Mouse (Mus musculus) CH12.LX (cell line): ENCODE results near the gene Disp3. TPM values are rescaled to one million over a fixed set of nuclear protein-coding genes. Genes with fewer than 3 reads are reported as not detected.

ENCODE experiments used
- DNase-seq: peaks from one replicate; pipeline ENCODE4 v3.0.0-alpha.2; 2013; ENCODE audit errors: extremely low read depth
- H3K27ac ChIP-seq: 2 replicates; pipeline ENCODE4 v1.5.1; 2012; ENCODE audit warnings: low read depth, mild to moderate bottlenecking, control low read depth, moderate library complexity; ENCODE audit not compliant: insufficient read depth
- H3K27me3 ChIP-seq: replicated peaks from 2 replicates; pipeline ENCODE3; 2012; ENCODE audit warnings: inconsistent platforms
- H3K36me3 ChIP-seq, 2 experiments: replicated peaks in 1 of 2; 2 replicates each; pipeline versions ENCODE3 to v1.6.1; 2012; ENCODE audit warnings: inconsistent platforms in 1 of 2, low read length in 1 of 2, mild to moderate bottlenecking in 1 of 2, mixed read lengths in 1 of 2, moderate library complexity in 1 of 2; ENCODE audit not compliant: control insufficient read depth in 1 of 2, insufficient read depth in 1 of 2
- H3K4me1 ChIP-seq, 2 experiments: 2 replicates each; pipeline ENCODE4 v1.6.1; 2012; ENCODE audit warnings: inconsistent platforms in 1 of 2, moderate library complexity in 1 of 2; ENCODE audit not compliant: insufficient read depth in 2 of 2, control insufficient read depth in 1 of 2
- H3K4me2 ChIP-seq: 2 replicates; pipeline ENCODE4 v1.6.1; 2012; ENCODE audit warnings: low read depth, mild to moderate bottlenecking, control low read depth; ENCODE audit not compliant: poor library complexity, insufficient read depth, severe bottlenecking
- H3K4me3 ChIP-seq, 3 experiments: fragments of 150-350 bp in 1 of 3; sonication (generic) in 1 of 3; replicated peaks in 1 of 3; 2 replicates each; pipeline versions ENCODE3 to v1.5.1; 2011 to 2012; ENCODE audit warnings: low read depth in 2 of 3, low read length in 2 of 3, mild to moderate bottlenecking in 2 of 3, moderate library complexity in 2 of 3, control low read depth in 1 of 3, improper control_type of control experiment in 1 of 3, inconsistent platforms in 1 of 3, mixed read lengths in 1 of 3; ENCODE audit not compliant: poor library complexity in 1 of 3
- H3K79me2 ChIP-seq: replicated peaks from 2 replicates; pipeline ENCODE4 v1.6.1; 2012; ENCODE audit warnings: mild to moderate bottlenecking, moderate library complexity; ENCODE audit not compliant: control insufficient read depth, poor library complexity, insufficient read depth, severe bottlenecking; ENCODE audit errors: extremely low read depth
- H3K9ac ChIP-seq: 2 replicates; pipeline ENCODE4 v1.6.1; 2012; ENCODE audit warnings: low read depth, mild to moderate bottlenecking, control low read depth, moderate library complexity; ENCODE audit not compliant: insufficient read depth
- H3K9me3 ChIP-seq: replicated peaks from 2 replicates; pipeline ENCODE3; 2012; ENCODE audit warnings: low read length, inconsistent platforms, mixed read lengths
- BHLHE40 ChIP-seq: IDR thresholded peaks from 2 replicates; pipeline ENCODE4 v1.6.1; 2011; ENCODE audit warnings: mild to moderate bottlenecking, low read depth, low read length, improper control_type of control experiment
- CHD1 ChIP-seq: IDR thresholded peaks from 2 replicates; pipeline ENCODE4 v1.6.1; 2012; ENCODE audit warnings: low read depth, low read length, improper control_type of control experiment, inconsistent platforms
- CHD2 ChIP-seq: IDR thresholded peaks from 2 replicates; pipeline ENCODE4 v1.6.1; 2011; ENCODE audit warnings: low read length, improper control_type of control experiment
- CTCF ChIP-seq, 2 experiments: IDR thresholded peaks in 1 of 2; conservative IDR thresholded peaks in 1 of 2; 2 replicates each; pipeline ENCODE4 v1.5.1; 2011 to 2012; ENCODE audit warnings: low read depth in 2 of 2, low read length in 2 of 2, improper control_type of control experiment in 1 of 2, inconsistent platforms in 1 of 2, mild to moderate bottlenecking in 1 of 2, moderate library complexity in 1 of 2
- E2F4 ChIP-seq: IDR thresholded peaks from 2 replicates; pipeline ENCODE4 v1.6.1; 2011; ENCODE audit warnings: low read depth, low read length, improper control_type of control experiment; ENCODE audit not compliant: insufficient replicate concordance
- ETS1 ChIP-seq: conservative IDR thresholded peaks from 2 replicates; pipeline ENCODE4 v1.6.1; 2012; ENCODE audit warnings: low read depth, mild to moderate bottlenecking, inconsistent platforms, low read length, improper control_type of control experiment, moderate library complexity
- GABPA ChIP-seq: IDR thresholded peaks from 2 replicates; pipeline ENCODE4 v1.6.1; 2012; ENCODE audit warnings: low read depth, low read length, improper control_type of control experiment, inconsistent platforms; ENCODE audit not compliant: insufficient replicate concordance
- IRF4 ChIP-seq: IDR thresholded peaks from 2 replicates; pipeline ENCODE4 v1.6.1; 2014; ENCODE audit warnings: low read depth, mild to moderate bottlenecking, inconsistent platforms, low read length, improper control_type of control experiment
- MAX ChIP-seq: IDR thresholded peaks from 2 replicates; pipeline ENCODE4 v1.6.1; 2011; ENCODE audit warnings: low read length, improper control_type of control experiment
- MAZ ChIP-seq: IDR thresholded peaks from 2 replicates; pipeline ENCODE4 v1.6.1; 2012; ENCODE audit warnings: low read depth, mild to moderate bottlenecking, inconsistent platforms, low read length, improper control_type of control experiment, moderate library complexity
- NELFE ChIP-seq: IDR thresholded peaks from 2 replicates; pipeline ENCODE4 v1.6.1; 2011; ENCODE audit warnings: low read depth, low read length, improper control_type of control experiment
- PAX5 ChIP-seq: IDR thresholded peaks from 2 replicates; pipeline ENCODE4 v1.6.1; 2012; ENCODE audit warnings: low read length, inconsistent platforms, mixed read lengths
- RAD21 ChIP-seq: IDR thresholded peaks from 2 replicates; pipeline ENCODE4 v1.6.1; 2011; ENCODE audit warnings: low read depth, mild to moderate bottlenecking, low read length, improper control_type of control experiment, moderate library complexity
- USF2 ChIP-seq: conservative IDR thresholded peaks from 2 replicates; pipeline ENCODE4 v1.6.1; 2011; ENCODE audit warnings: low read depth, low read length, improper control_type of control experiment
- ZKSCAN1 ChIP-seq: IDR thresholded peaks from 2 replicates; pipeline ENCODE4 v1.6.1; 2012; ENCODE audit warnings: low read depth, inconsistent platforms, low read length, improper control_type of control experiment, borderline replicate concordance
- dilution Hi-C: fragments of 300-500 bp; cut with MboI; formaldehyde crosslinking; loops from 2 replicates; pipeline ENCODE4 v1.14.3; 2020; ENCODE audit warnings: low sequenced_read_pairs; ENCODE audit not compliant: extremely low pct_unique_long_range_greater_than_20kb, extremely low pct_ligation_motif_present
- in situ Hi-C: fragments of 300-500 bp; cut with MboI; formaldehyde crosslinking; loops from 3 replicates; pipeline ENCODE4 v1.14.3; 2019; ENCODE audit warnings: low sequenced_read_pairs, low pct_ligation_motif_present, low pct_unique_long_range_greater_than_20kb, mixed read lengths
- polyA plus RNA-seq: library from polyadenylated mRNA; unstranded; fragments of >175 nt; gene quantifications from 2 replicates; pipeline ENCODE4 v1.2.1, GENCODE M21; 2012; ENCODE audit warnings: low read depth; ENCODE audit not compliant: insufficient read length
- total RNA-seq, 2 experiments: library from RNA; depleted of rRNA; stranded (reverse); fragments of 300-350 nt in 1 of 2; fragments of >200 nt in 1 of 2; gene quantifications; 2 replicates each; pipeline ENCODE4 v1.2.3; 2012 to 2014

Gene Disp3
- total and polyA plus RNA-seq, 3 experiments = not detected

DNA sequence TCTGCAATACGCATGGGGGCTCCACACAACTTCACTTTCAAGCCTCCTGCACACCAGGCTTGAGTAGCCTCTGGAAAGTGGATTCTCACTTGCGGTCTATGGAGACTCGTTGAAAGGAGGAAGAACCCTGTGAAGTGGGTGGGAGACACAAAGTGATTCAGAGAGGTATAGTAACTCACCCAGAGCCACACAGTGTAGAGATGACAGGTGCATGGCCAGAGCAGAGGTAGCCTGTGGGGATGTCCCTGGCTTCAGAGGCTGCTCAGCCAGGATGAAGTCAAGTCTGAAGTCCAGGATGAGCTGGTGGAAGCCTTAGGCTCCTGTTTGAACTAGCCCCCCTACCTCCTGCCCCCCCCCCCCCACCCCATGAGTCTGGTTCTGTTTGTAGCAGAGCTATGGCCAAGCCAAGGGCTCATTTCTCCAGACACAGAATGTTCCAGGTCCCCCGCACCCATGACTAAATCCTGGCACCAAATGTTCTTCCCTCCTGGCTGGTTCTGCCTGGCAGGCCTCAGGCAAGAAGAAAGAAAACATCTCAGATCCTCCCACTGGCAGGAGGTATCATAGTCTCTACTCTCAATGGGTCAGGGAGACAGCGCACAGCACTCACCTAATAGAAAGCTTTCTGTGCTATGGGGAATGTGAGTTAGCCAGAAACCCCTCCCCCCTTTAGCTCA, 73.2 kb downstream of the Disp3 start:
- no peaks in the 10 kb centered on the region for H3K4me1 ChIP-seq
- H3K36me3 ChIP-seq = no peaks in the 10 kb centered on the region
- no peak overlapping the region for H3K4me3 ChIP-seq
- peaks cover 77% of the 10 kb centered on the region for H3K27me3 ChIP-seq
- no peak overlapping the region for H3K4me2 ChIP-seq
- TF ChIP-seq BHLHE40 (no peak), RAD21 (no peak), IRF4 (no peak), PAX5 (no peak), USF2 (no peak), GABPA (no peak), MAZ (no peak), E2F4 (no peak), CTCF (conservative IDR thresholded peaks at IDR 0.05 in 1 of 2, IDR thresholded peaks at IDR 0.05 in 1 of 2; ENCODE audit: low read depth in 2 of 2, low read length in 2 of 2) (no peak)
- no peaks in the 10 kb centered on the region for H3K79me2 ChIP-seq
- no peak overlapping the region for H3K27ac ChIP-seq
- no peak for DNase-seq
- dilution Hi-C loops = no loop called here
- H3K9ac ChIP-seq = no peak overlapping the region
- in situ Hi-C loops = no loop called here
- peaks cover 2% of the 10 kb centered on the region for H3K9me3 ChIP-seq

- no peaks in the 10 kb centered on the region for H3K79me2 ChIP-seq
- H3K36me3 ChIP-seq = no peaks in the 10 kb centered on the region
- no peak overlapping the region for H3K9ac ChIP-seq
- H3K9me3 ChIP-seq = peaks cover 19% of the 10 kb centered on the region
- dilution Hi-C loops (no loop called here), in situ Hi-C loops (no loop called here)
- H3K4me3 ChIP-seq = no peak overlapping the region
- DNase-seq = no peak
- no peak overlapping the region for H3K27ac ChIP-seq
- H3K27me3 ChIP-seq = peaks cover 61% of the 10 kb centered on the region
- H3K4me2 ChIP-seq = no peak overlapping the region
- TF ChIP-seq ZKSCAN1 (no peak), MAX (no peak), NELFE (no peak), CHD2 (no peak), CHD1 (no peak), ETS1 (no peak)
- TF ChIP-seq, all 38 proteins: peak for 0
- no peaks in the 10 kb centered on the region for H3K4me1 ChIP-seq
These were observed 82.9 kb downstream of the Disp3 start for GRCm38 (mm10) chr4:148204873-148205232.
